In the genomic region with DNA sequence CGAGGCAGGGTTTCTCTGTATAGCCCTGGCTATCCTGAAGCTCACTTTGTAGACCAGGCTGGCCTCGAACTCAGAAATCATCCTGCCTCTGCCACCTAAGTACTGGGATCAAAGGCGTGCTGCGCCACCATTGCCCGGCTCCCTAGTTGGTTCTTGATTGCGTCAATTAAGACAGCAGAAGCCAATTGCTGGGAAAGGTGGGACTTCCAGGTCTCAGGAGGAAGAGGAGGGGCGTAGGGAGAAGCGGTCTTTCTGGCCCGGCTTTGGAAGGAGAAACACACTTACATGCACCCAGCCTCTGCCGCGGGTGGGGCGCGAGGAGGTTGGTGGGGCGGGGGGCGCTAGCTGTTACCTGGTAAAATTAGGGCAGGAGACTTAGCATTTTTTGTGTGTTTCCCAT, we compare ENCODE assay signal across 11 mouse cellular contexts. TPM values are rescaled to one million over a fixed set of nuclear protein-coding genes. Genes with fewer than 3 reads are reported as not detected.
DNase-seq lines count a peak whose midpoint lies in the region; ATAC-seq and TF ChIP-seq lines count a peak whose summit lies in the region.
"Had no signal": no experiment of that assay in that cellular context is flagged by ENCODE, and none has a peak within 500 bp of the region (broad histone marks: within the 10 kb centered on the region; RNA-seq: fewer than 3 reads in every experiment).

No protein-coding gene starts in this region.

- WGBS in heart, adult 2 months, result 66% methylated on average over 15 of the region's 15 CpGs

- intact Hi-C loops in heart, adult 2 months (cut with DNase I), result no loop called here

- DNase-seq in right cerebral cortex, postnatal 14 days, result peak; percentile 8
- no peak for DNase-seq in right cerebral cortex, adult 2 months (ENCODE audit: low spot score in 2 of 2)
- DNase-seq in heart, adult 2 months, result peak; percentile 8 to 36
- DNase-seq in induced T-regulatory cell, adult 2 months (ENCODE audit: low read depth), result peak; percentile 6
- no peak for DNase-seq in layer of hippocampus, adult 9-10 months (ENCODE audit: low spot score)
- no peak for DNase-seq in cerebellum, postnatal 14 days
- DNase-seq: cerebellum, adult 9-11 months had no signal

- H3K9ac ChIP-seq in heart, adult 2 months (ENCODE audit: low read depth, low read length), result no peak overlapping the region
- H3K9ac ChIP-seq: hindbrain, embryonic 13.5 days had no signal

- no peaks in the 10 kb centered on the region for H3K4me1 ChIP-seq in heart, adult 2 months (ENCODE audit: control insufficient read depth, insufficient read depth, low read length)
- H3K4me1 ChIP-seq: hindbrain, embryonic 13.5 days had no signal

- H3K27me3 ChIP-seq in heart, adult 2 months (ENCODE audit: control insufficient read depth, insufficient read depth, low read length), result no peaks in the 10 kb centered on the region

- ATAC-seq in frontal cortex, adult (ENCODE audit: low TSS enrichment), result no peak

- no peaks in the 10 kb centered on the region for H3K36me3 ChIP-seq in heart, adult 2 months (ENCODE audit: control insufficient read depth, insufficient read depth, low read length)
- H3K36me3 ChIP-seq: hindbrain, embryonic 13.5 days had no signal

- TF ChIP-seq CTCF in heart, adult 2 months (IDR thresholded peaks at IDR 0.05), result no peak

- TF ChIP-seq POLR2A in heart, adult 2 months (IDR thresholded peaks at IDR 0.05; ENCODE audit: insufficient read depth, low read depth, low read length), result no peak

- no peaks in the 10 kb centered on the region for H3K79me2 ChIP-seq in heart, adult 2 months (replicated peaks; ENCODE audit: control insufficient read depth, insufficient read depth, low read length)

- H3K27ac ChIP-seq in heart, adult 2 months, result no peak overlapping the region
- H3K27ac ChIP-seq: hindbrain, embryonic 13.5 days; kidney, postnatal 0 days; macrophage had no signal

- TF ChIP-seq EP300 in heart, adult 2 months (IDR thresholded peaks at IDR 0.05; ENCODE audit: insufficient read depth, low read depth, low read length), result no peak

- H3K4me3 ChIP-seq in heart, adult 2 months, result peak overlapping the region; percentile 21; the same call in 1 of the 2 replicates
- H3K4me3 ChIP-seq: hindbrain, embryonic 13.5 days had no signal

RNA-seq across cellular contexts. Expression of a gene that starts 10.5 kb away (rescaled TPM):
- total RNA-seq in heart, adult 2 months (2021), result 10 to 100 TPM; 15.0 to 15.4 TPM
- polyA plus RNA-seq in heart, adult 2 months (2012; rRNA removed), result 2.7 and 5.8 TPM in 2 replicates

Comparison
In these comparisons a context has a peak if more than half of its experiments do, and no peak if none do; other contexts are left out.
1. DNase-seq: peak in right cerebral cortex, postnatal 14 days (single experiment), heart, adult 2 months (2 of 2) and induced T-regulatory cell, adult 2 months (single experiment); none in right cerebral cortex, adult 2 months (0 of 2), layer of hippocampus, adult 9-10 months (single experiment) and cerebellum, postnatal 14 days (0 of 2).